Mouse (Mus musculus) thymus, postnatal 0 days (tissue): Measurements from ENCODE around the gene Il2rg. TPM values are rescaled to one million over a fixed set of nuclear protein-coding genes. Genes with fewer than 3 reads are reported as not detected.

ENCODE experiments used
- DNase-seq: peaks from one replicate; pipeline ENCODE4 v3.0.0-alpha.2; 2015; ENCODE audit warnings: low spot score
- polyA plus RNA-seq: library from polyadenylated mRNA; unstranded; fragments of >200 nt; fragmentation: Nextera tagmentation; extraction: Ambion mirVana; gene quantifications from 2 replicates; pipeline ENCODE4 v1.2.1, GENCODE M21; 2015

The Il2rg gene
- polyA plus RNA-seq, 1 experiment from 2014 or later: 334 TPM

- DNase-seq: peak; percentile 69
Observed at GRCm38 (mm10) chrX:101260441-101261325, 7.4 kb downstream of the Il2rg start.

DNA sequence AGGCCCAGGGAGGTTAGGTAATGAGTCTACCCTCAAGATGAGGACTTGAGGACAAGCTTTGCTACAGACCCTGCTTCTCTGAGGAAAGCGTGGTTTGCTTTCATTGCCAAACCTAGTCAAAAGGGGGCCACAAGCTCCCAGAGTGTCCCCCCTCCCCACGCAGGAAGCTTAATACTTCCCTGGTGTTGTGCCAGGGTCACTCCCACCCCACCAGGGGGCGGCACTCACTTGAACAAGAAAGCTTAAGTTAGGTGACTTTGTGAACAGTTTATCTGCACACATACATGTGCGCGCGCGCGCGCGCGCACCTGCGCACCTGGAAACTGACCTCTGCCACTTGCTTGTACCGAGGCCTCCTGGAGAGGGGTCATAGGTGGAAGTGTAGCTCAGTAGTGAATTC lies 11.5 kb downstream of the Il2rg start:
- DNase-seq: peak; percentile 67

- no peak for DNase-seq
Observed at GRCm38 (mm10) chrX:101254740-101255139, 13.3 kb downstream of the Il2rg start.

GRCm38 (mm10) chrX:101253952-101254729 lies 13.9 kb downstream of the Il2rg start, which contains the start of gene Foxo4:
Gene Foxo4, plus strand, starts transcription at chrX:101254528.
- peak; percentile 89 for DNase-seq

DNA sequence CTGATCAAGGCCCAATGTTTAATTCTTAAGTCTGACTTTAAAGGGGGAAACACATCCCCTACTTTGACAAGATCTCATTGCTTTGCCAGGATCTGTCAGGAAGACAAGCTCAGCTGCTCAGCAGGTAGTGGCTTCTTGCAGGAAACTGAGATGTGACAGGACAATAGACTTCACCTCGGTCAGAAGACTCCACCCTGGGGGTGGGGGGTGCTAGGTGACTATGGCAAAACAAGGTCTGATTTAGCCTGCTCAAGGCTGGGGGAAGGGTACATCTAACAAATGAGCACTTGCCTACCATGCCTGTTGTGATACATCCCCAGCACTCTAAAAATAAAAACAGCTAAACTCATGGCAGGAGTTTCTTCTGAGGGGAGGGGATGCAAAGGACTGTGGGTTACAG lies 23.0 kb downstream of the Il2rg start:
- no peak for DNase-seq

DNA sequence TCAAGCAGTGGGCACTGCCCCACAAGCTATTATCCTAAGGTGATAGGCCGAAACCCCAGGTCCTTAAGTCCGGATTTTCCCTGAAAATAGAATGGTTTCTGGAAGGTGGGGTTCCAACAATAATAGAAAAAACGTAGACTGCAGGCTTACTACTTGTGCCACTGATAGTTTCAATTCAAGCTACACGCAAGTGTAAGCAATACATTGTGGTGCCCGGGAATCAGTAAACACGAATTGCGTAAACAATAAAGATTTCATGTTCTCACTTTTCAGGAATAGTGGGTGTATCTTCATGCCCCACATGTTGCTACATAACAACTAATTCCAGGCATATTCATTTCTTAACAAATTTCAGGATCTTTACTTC lies 45.3 kb downstream of the Il2rg start:
- no peak for DNase-seq

GRCm38 (mm10) chrX:101221834-101222795 lies 45.9 kb downstream of the Il2rg start, which contains the start of gene Snx12:
Gene Snx12, minus strand, starts transcription at chrX:101222563.
- peak; percentile 90 for DNase-seq

Other genes starting within 250 kb of the Il2rg start
- 0.10 and 2.3 TPM in 2 replicates for gene Tex11, start 208.6 kb downstream of the Il2rg start, polyA plus RNA-seq
- 0.55 and 0.84 TPM in 2 replicates for gene Slc7a3, start 182.2 kb downstream of the Il2rg start, polyA plus RNA-seq
- gene Snx12, start 45.7 kb downstream of the Il2rg start, polyA plus RNA-seq: 38.6 and 40.4 TPM in 2 replicates
- 2.9 and 4.2 TPM in 2 replicates for gene Foxo4, start 13.7 kb downstream of the Il2rg start, polyA plus RNA-seq
- 0.64 and 1.1 TPM in 2 replicates for gene Gm614, start 4.3 kb downstream of the Il2rg start, polyA plus RNA-seq
- not detected in 2 replicates for gene Gm20489, start 768 bp upstream of the Il2rg start, polyA plus RNA-seq
- gene Med12, start 5.8 kb upstream of the Il2rg start, polyA plus RNA-seq: 25.8 and 33.0 TPM in 2 replicates
- gene Nlgn3, start 30.9 kb upstream of the Il2rg start, polyA plus RNA-seq: 0.09 and 0.12 TPM in 2 replicates
- gene Gjb1, start 108.1 kb upstream of the Il2rg start, polyA plus RNA-seq: 0.09 TPM in 1 of 2 replicates, not detected in the other
- 23.9 and 26.8 TPM in 2 replicates for gene Zmym3, start 152.6 kb upstream of the Il2rg start, polyA plus RNA-seq
- gene Nono, start 161.1 kb upstream of the Il2rg start, polyA plus RNA-seq: 313 and 367 TPM in 2 replicates
- 1.1 and 1.2 TPM in 2 replicates for gene Itgb1bp2, start 180.8 kb upstream of the Il2rg start, polyA plus RNA-seq